In genomic region chr8:109310670-109311386, GRCm38 (mm10) we compare ENCODE assay signal across 14 mouse cellular contexts.
DNase-seq lines count a peak whose midpoint lies in the region; ATAC-seq and TF ChIP-seq lines count a peak whose summit lies in the region.
"Had no signal": no experiment of that assay in that cellular context is flagged by ENCODE, and none has a peak within 500 bp of the region (broad histone marks: within the 10 kb centered on the region; RNA-seq: fewer than 3 reads in every experiment).

No protein-coding gene starts in this region.

- no peaks in the 10 kb centered on the region for H3K9me3 ChIP-seq in neural tube, embryonic 11.5 days (ENCODE audit: control insufficient read depth, low read length)
- no peaks in the 10 kb centered on the region for H3K9me3 ChIP-seq in hindbrain, embryonic 15.5 days
- H3K9me3 ChIP-seq in midbrain, embryonic 14.5 days (ENCODE audit: control insufficient read depth, low read length): 0 out of 2 replicates have a peak, but pooled peaks cover 3% of the 10 kb centered on the region
- H3K9me3 ChIP-seq in intestine, postnatal 0 days (ENCODE audit: control insufficient read depth): no peaks in the 10 kb centered on the region
- no peaks in the 10 kb centered on the region for H3K9me3 ChIP-seq in intestine, embryonic 15.5 days

- no peak for ATAC-seq in neural tube, embryonic 11.5 days (ENCODE audit: insufficient read depth, low FRiP score, low TSS enrichment)
- ATAC-seq in hindbrain, embryonic 15.5 days (ENCODE audit: low FRiP score, low read depth): peak; percentile 75; the same call in 1 of the 2 replicates
- ATAC-seq in midbrain, embryonic 14.5 days (ENCODE audit: low FRiP score, low TSS enrichment): peak; percentile 67; the same call in 1 of the 2 replicates
- no peak for ATAC-seq in intestine, postnatal 0 days
- no peak for ATAC-seq in intestine, embryonic 15.5 days

- no peak for TF ChIP-seq CTCF in intestine, postnatal 0 days (IDR thresholded peaks at IDR 0.05; ENCODE audit: low read depth)

- no peak overlapping the region for H3K4me2 ChIP-seq in neural tube, embryonic 11.5 days (ENCODE audit: low read depth)
- peak overlapping the region; percentile 29 for H3K4me2 ChIP-seq in hindbrain, embryonic 15.5 days
- peak overlapping the region; percentile 23 for H3K4me2 ChIP-seq in midbrain, embryonic 14.5 days (ENCODE audit: low read length)
- H3K4me2 ChIP-seq in intestine, postnatal 0 days (replicated peaks; ENCODE audit: low read depth): no peak overlapping the region
- H3K4me2 ChIP-seq in intestine, embryonic 15.5 days (replicated peaks): no peak overlapping the region
- H3K4me2 ChIP-seq: heart, embryonic 11.5 days had no signal

- H3K4me3 ChIP-seq in neural tube, embryonic 11.5 days (ENCODE audit: low read depth, low read length): no peak overlapping the region
- H3K4me3 ChIP-seq in hindbrain, embryonic 15.5 days: no peak overlapping the region
- H3K4me3 ChIP-seq in midbrain, embryonic 14.5 days (replicated peaks; ENCODE audit: low read depth, low read length): no peak overlapping the region
- no peak overlapping the region for H3K4me3 ChIP-seq in intestine, postnatal 0 days (ENCODE audit: low read depth, low read length)
- H3K4me3 ChIP-seq in intestine, embryonic 15.5 days (replicated peaks): no peak overlapping the region

- no peaks in the 10 kb centered on the region for H3K27me3 ChIP-seq in neural tube, embryonic 11.5 days (ENCODE audit: control insufficient read depth, insufficient read depth, low read length)
- no peaks in the 10 kb centered on the region for H3K27me3 ChIP-seq in hindbrain, embryonic 15.5 days
- H3K27me3 ChIP-seq in midbrain, embryonic 14.5 days (ENCODE audit: control insufficient read depth, insufficient read depth, low read length): no peaks in the 10 kb centered on the region
- H3K27me3 ChIP-seq in intestine, postnatal 0 days (replicated peaks; ENCODE audit: control insufficient read depth, insufficient read depth, low read length): no peaks in the 10 kb centered on the region
- no peaks in the 10 kb centered on the region for H3K27me3 ChIP-seq in intestine, embryonic 15.5 days (replicated peaks)

- no peak for DNase-seq in neural tube, embryonic 11.5 days (ENCODE audit: low spot score)
- no peak for DNase-seq in neural tube, embryonic 10.5 days (ENCODE audit: extremely low spot score, low spot score)
- DNase-seq in midbrain, embryonic 14.5 days: peak; percentile 80
- DNase-seq in thymus, postnatal 36 days: no peak
- no peak for DNase-seq in thymus, postnatal 25 days
- DNase-seq: adrenal gland, postnatal 36 days; cerebellum, adult 11 months; gastrocnemius, postnatal 10 days; kidney, postnatal 10 days had no signal

- H3K4me1 ChIP-seq in neural tube, embryonic 11.5 days (ENCODE audit: control insufficient read depth, insufficient read depth, low read length): peaks cover 27% of the 10 kb centered on the region
- H3K4me1 ChIP-seq in hindbrain, embryonic 15.5 days (replicated peaks): peaks cover 31% of the 10 kb centered on the region
- peaks cover 38% of the 10 kb centered on the region for H3K4me1 ChIP-seq in midbrain, embryonic 14.5 days (ENCODE audit: control insufficient read depth, insufficient read depth, low read length)
- H3K4me1 ChIP-seq in intestine, postnatal 0 days (replicated peaks; ENCODE audit: control insufficient read depth, insufficient read depth, low read length): no peaks in the 10 kb centered on the region
- no peaks in the 10 kb centered on the region for H3K4me1 ChIP-seq in intestine, embryonic 15.5 days (replicated peaks)

- 53% methylated on average over 17 of the region's 17 CpGs for WGBS in neural tube, embryonic 11.5 days
- 32% methylated on average over 17 of the region's 17 CpGs for WGBS in hindbrain, embryonic 15.5 days
- 32% methylated on average over 17 of the region's 17 CpGs for WGBS in midbrain, embryonic 14.5 days
- WGBS in intestine, postnatal 0 days: 73% methylated on average over 17 of the region's 17 CpGs
- 71% methylated on average over 17 of the region's 17 CpGs for WGBS in intestine, embryonic 15.5 days

- H3K36me3 ChIP-seq in neural tube, embryonic 11.5 days (ENCODE audit: control insufficient read depth, insufficient read depth, low read length): no peaks in the 10 kb centered on the region
- H3K36me3 ChIP-seq in hindbrain, embryonic 15.5 days: no peaks in the 10 kb centered on the region
- no peaks in the 10 kb centered on the region for H3K36me3 ChIP-seq in midbrain, embryonic 14.5 days (ENCODE audit: control insufficient read depth, insufficient read depth, low read length)
- no peaks in the 10 kb centered on the region for H3K36me3 ChIP-seq in intestine, postnatal 0 days (ENCODE audit: control insufficient read depth, insufficient read depth)
- H3K36me3 ChIP-seq in intestine, embryonic 15.5 days: no peaks in the 10 kb centered on the region
- H3K36me3 ChIP-seq: G1E had no signal

- no peak overlapping the region; the same call in 1 of the 2 replicates for H3K9ac ChIP-seq in neural tube, embryonic 11.5 days (ENCODE audit: low read length)
- 0 out of 2 replicates have a peak overlapping the region, but pooled peaks have one; percentile 11 for H3K9ac ChIP-seq in hindbrain, embryonic 15.5 days
- no peak overlapping the region for H3K9ac ChIP-seq in midbrain, embryonic 14.5 days (replicated peaks; ENCODE audit: low read length)
- no peak overlapping the region for H3K9ac ChIP-seq in intestine, postnatal 0 days (ENCODE audit: low read depth, low read length)
- no peak overlapping the region for H3K9ac ChIP-seq in intestine, embryonic 15.5 days

- peak overlapping the region; percentile 71 for H3K27ac ChIP-seq in neural tube, embryonic 11.5 days (ENCODE audit: low read depth, low read length)
- peak overlapping the region; percentile 66 for H3K27ac ChIP-seq in hindbrain, embryonic 15.5 days (replicated peaks)
- H3K27ac ChIP-seq in midbrain, embryonic 14.5 days (replicated peaks; ENCODE audit: low read depth, low read length): peak overlapping the region; percentile 87
- no peak overlapping the region for H3K27ac ChIP-seq in intestine, postnatal 0 days (ENCODE audit: low read depth, low read length)
- H3K27ac ChIP-seq in intestine, embryonic 15.5 days: no peak overlapping the region

Comparison
In these comparisons a context has a peak if more than half of its experiments do, and no peak if none do; other contexts are left out.
1. ATAC-seq: peak in hindbrain, embryonic 15.5 days (single experiment) and midbrain, embryonic 14.5 days (single experiment); none in neural tube, embryonic 11.5 days (single experiment), intestine, postnatal 0 days (single experiment) and intestine, embryonic 15.5 days (single experiment).
2. H3K27ac ChIP-seq: peak in neural tube, embryonic 11.5 days (single experiment), hindbrain, embryonic 15.5 days (single experiment) and midbrain, embryonic 14.5 days (single experiment); none in intestine, postnatal 0 days (single experiment) and intestine, embryonic 15.5 days (single experiment).
3. H3K4me2 ChIP-seq: peak in hindbrain, embryonic 15.5 days (single experiment) and midbrain, embryonic 14.5 days (single experiment); none in neural tube, embryonic 11.5 days (single experiment), intestine, postnatal 0 days (single experiment) and intestine, embryonic 15.5 days (single experiment).